Mouse (Mus musculus) embryo, embryonic 11.5 days (tissue): ENCODE data around the gene Efcc1.
"Not testable (repeated sequence)": the region's sequence is repeated elsewhere in the genome, so short reads cannot be mapped to it uniquely, and the experiment has no call there.

ENCODE experiments used
- DNase-seq: peaks from one replicate; pipeline ENCODE4 v3.0.0-alpha.2; 2012; ENCODE audit warnings: low read depth, low spot score

Gene Efcc1

GRCm38 (mm10) chr6:87743281-87743680, 12.6 kb downstream of the Efcc1 start:
- DNase-seq = no peak

GRCm38 (mm10) chr6:87744632-87745031, 14.0 kb downstream of the Efcc1 start:
- no peak for DNase-seq

GRCm38 (mm10) chr6:87745301-87745700, 14.6 kb downstream of the Efcc1 start:
- no peak for DNase-seq

GRCm38 (mm10) chr6:87746059-87746458, 15.4 kb downstream of the Efcc1 start:
- DNase-seq = no peak

GRCm38 (mm10) chr6:87746849-87747248, 16.2 kb downstream of the Efcc1 start:
- DNase-seq = no peak

GRCm38 (mm10) chr6:87748078-87748477, 17.4 kb downstream of the Efcc1 start:
- DNase-seq = no peak

- no peak for DNase-seq
These were observed 17.9 kb downstream of the Efcc1 start for GRCm38 (mm10) chr6:87748531-87748930.

GRCm38 (mm10) chr6:87750184-87750910, 19.7 kb downstream of the Efcc1 start:
- DNase-seq = no peak

GRCm38 (mm10) chr6:87751574-87751973, 20.9 kb downstream of the Efcc1 start:
- DNase-seq = no peak

GRCm38 (mm10) chr6:87755196-87755595, 24.5 kb downstream of the Efcc1 start:
- no peak for DNase-seq

GRCm38 (mm10) chr6:87756896-87757295, 26.2 kb downstream of the Efcc1 start:
- DNase-seq = no peak

- no peak for DNase-seq
These were observed 28.7 kb downstream of the Efcc1 start for GRCm38 (mm10) chr6:87759404-87759803.

GRCm38 (mm10) chr6:87759850-87760249, 29.2 kb downstream of the Efcc1 start:
- DNase-seq = no peak

GRCm38 (mm10) chr6:87762161-87762560, 31.5 kb downstream of the Efcc1 start:
- no peak for DNase-seq

GRCm38 (mm10) chr6:87763376-87764280, 33.0 kb downstream of the Efcc1 start:
- DNase-seq = no peak

- not testable (repeated sequence) for DNase-seq
These were observed 33.6 kb downstream of the Efcc1 start for GRCm38 (mm10) chr6:87764296-87764695.

GRCm38 (mm10) chr6:87770626-87771025, 40.0 kb downstream of the Efcc1 start:
- DNase-seq = no peak

GRCm38 (mm10) chr6:87774466-87774865, 43.8 kb downstream of the Efcc1 start:
- DNase-seq = no peak

- DNase-seq = no peak
These were observed 44.2 kb downstream of the Efcc1 start for GRCm38 (mm10) chr6:87774909-87775308.

- no peak for DNase-seq
These were observed 45.0 kb downstream of the Efcc1 start for GRCm38 (mm10) chr6:87775588-87776245.

GRCm38 (mm10) chr6:87776663-87777062, 46.0 kb downstream of the Efcc1 start:
- DNase-seq = no peak

GRCm38 (mm10) chr6:87777842-87778241, 47.2 kb downstream of the Efcc1 start, which contains the start of gene Gp9:
TSS of gene Gp9 (plus strand) at chr6:87778072.
- no peak for DNase-seq
